Mouse (Mus musculus) heart, adult 2 months (tissue): ENCODE measurements at regions not wholly inside any gene's neighbourhood (a gene's known extent, or its start where the extent isn't known, plus 50 kb on each side); places are given as distances from the start of the nearest gene placed in this dataset.

Source experiments
- CTCF ChIP-seq: fragments of 200-600 bp; IDR thresholded peaks from 2 replicates; pipeline ENCODE4 v1.8.1; 2022; ENCODE audit warnings: antibody characterized with exemption, mild to moderate bottlenecking, moderate library complexity
- EP300 ChIP-seq: fragments of 200-500 bp; IDR thresholded peaks from 2 replicates; pipeline ENCODE4 v1.6.1; 2011; ENCODE audit warnings: low read depth, low read length, control low read depth; ENCODE audit not compliant: insufficient read depth
- POLR2A ChIP-seq: fragments of 200-500 bp; IDR thresholded peaks from 2 replicates; pipeline ENCODE4 v1.6.1; 2011; ENCODE audit warnings: mild to moderate bottlenecking, low read depth, low read length, control low read depth; ENCODE audit not compliant: insufficient read depth

DNA sequence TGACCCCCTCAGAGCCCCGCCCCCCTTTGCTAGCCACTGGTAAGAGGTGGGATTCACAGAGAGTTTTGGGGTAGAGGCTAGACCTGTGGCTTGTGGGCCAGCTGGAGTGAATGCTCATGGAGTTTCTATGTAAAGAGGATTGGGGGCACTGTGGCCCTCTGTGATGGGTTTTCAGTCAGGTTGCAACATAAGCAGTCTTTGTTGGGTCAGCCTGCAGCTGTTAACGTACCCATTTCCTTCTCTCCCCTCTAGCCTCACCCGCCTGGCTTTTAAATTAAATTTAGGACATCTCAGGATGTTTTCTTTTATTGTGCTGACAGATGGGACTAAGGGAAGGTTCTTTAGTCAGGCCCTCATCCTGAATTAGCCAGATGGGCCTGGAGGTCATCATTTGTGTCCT, 60.6 kb downstream of the Cryaa start:
- TF ChIP-seq EP300, result no peak
- no peak for TF ChIP-seq CTCF
- TF ChIP-seq POLR2A, result no peak
